Mouse (Mus musculus) stomach, embryonic 16.5 days (tissue): ENCODE data around the gene Tmem132b. TPM values are rescaled to one million over a fixed set of nuclear protein-coding genes. Genes with fewer than 3 reads are reported as not detected.
"Not testable (repeated sequence)": the region's sequence is repeated elsewhere in the genome, so short reads cannot be mapped to it uniquely, and the experiment has no call there.

Experiments
- ATAC-seq: fragments of 200-750 bp; cut with Nextera tagmentation; 2 replicates; pipeline ENCODE4 v1.8.0; 2017; ENCODE audit warnings: moderate number of reproducible peaks, moderate TSS enrichment; ENCODE audit not compliant: insufficient read depth, low FRiP score
- H3K27ac ChIP-seq: fragments of 300-500 bp; sonication (generic); 2 replicates; pipeline ENCODE4 v1.5.1; 2014; ENCODE audit warnings: low read length
- H3K27me3 ChIP-seq: fragments of 300-500 bp; sonication (generic); 2 replicates; pipeline ENCODE4 v1.6.1; 2014; ENCODE audit warnings: low read length, control low read depth, mixed read lengths; ENCODE audit not compliant: control insufficient read depth, insufficient read depth
- H3K36me3 ChIP-seq: fragments of 300-500 bp; sonication (generic); 2 replicates; pipeline ENCODE4 v1.6.1; 2014; ENCODE audit warnings: low read length; ENCODE audit not compliant: control insufficient read depth, insufficient read depth
- H3K4me1 ChIP-seq: fragments of 300-500 bp; sonication (generic); 2 replicates; pipeline ENCODE4 v1.6.1; 2014; ENCODE audit warnings: low read length, control low read depth, mixed read lengths; ENCODE audit not compliant: control insufficient read depth, insufficient read depth
- H3K4me2 ChIP-seq: fragments of 300-500 bp; sonication (generic); 2 replicates; pipeline ENCODE4 v1.6.1; 2014; ENCODE audit warnings: low read depth, low read length, mixed read lengths
- H3K4me3 ChIP-seq: fragments of 300-500 bp; sonication (generic); replicated peaks from 2 replicates; pipeline ENCODE4 v1.5.1; 2014; ENCODE audit warnings: mild to moderate bottlenecking, low read length
- H3K9ac ChIP-seq: fragments of 300-500 bp; sonication (generic); 2 replicates; pipeline ENCODE4 v1.6.1; 2014; ENCODE audit warnings: low read length
- H3K9me3 ChIP-seq: fragments of 300-500 bp; sonication (generic); replicated peaks from 2 replicates; pipeline ENCODE4 v1.6.1; 2016; ENCODE audit warnings: low read length, control low read depth; ENCODE audit not compliant: control insufficient read depth
- WGBS: fragments of 180-500 bp; shearing (Covaris S2); extraction: QIAGEN DNeasy Blood & Tissue Kit; methylation state at CpG from one replicate; pipeline ENCODE4 v1.1.7; 2014; 5-methylcytosine and 5-hydroxymethylcytosine counted together
- polyA plus RNA-seq: library from polyadenylated mRNA; unstranded; fragments of >200 nt; fragmentation: Nextera tagmentation; extraction: Ambion mirVana; gene quantifications from 2 replicates; pipeline ENCODE4 v1.2.1, GENCODE M21; 2015

Gene Tmem132b
- polyA plus RNA-seq: 0.26 and 0.37 TPM in 2 replicates

- Histone ChIP-seq H3K9ac (peak within 1 kb of the TSS; percentile 51; the same call in 1 of the 2 replicates), H3K27me3 (peaks cover 70% of the 10 kb centered on the region)
These were observed at the start of gene Tmem132b for GRCm38 (mm10) chr5:125531634-125532033. TSS of gene Tmem132b (plus strand) at chr5:125531774.

DNA sequence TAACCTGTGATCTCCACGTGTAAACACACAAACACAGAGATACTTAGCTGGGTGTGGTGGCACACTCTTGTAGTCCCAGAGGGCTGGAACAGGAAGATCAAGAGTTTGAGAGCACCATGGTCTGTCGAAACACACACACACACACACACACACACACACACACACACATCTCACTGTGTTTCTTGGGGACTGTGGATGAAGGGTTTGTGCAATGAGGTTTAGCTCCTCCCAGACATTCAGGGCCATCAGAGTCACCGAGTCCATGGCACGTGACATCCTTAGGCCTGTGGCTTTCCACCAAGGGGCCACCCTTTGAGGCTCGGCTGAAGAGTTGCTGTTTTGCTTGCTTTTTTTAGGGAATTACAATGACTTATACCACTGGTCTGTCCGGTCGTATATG, 49.1 kb upstream of the Tmem132b start:
- H3K27ac ChIP-seq: no peak overlapping the region
- peaks cover 18% of the 10 kb centered on the region for H3K4me1 ChIP-seq
- H3K9me3 ChIP-seq: no peaks in the 10 kb centered on the region
- H3K36me3 ChIP-seq: peaks cover 12% of the 10 kb centered on the region
- 86% methylated on average over 7 of the region's 7 CpGs for WGBS
- no peaks in the 10 kb centered on the region for H3K27me3 ChIP-seq
- no peak overlapping the region for H3K4me2 ChIP-seq
- H3K4me3 ChIP-seq: no peak overlapping the region
- H3K9ac ChIP-seq: no peak overlapping the region
- no peak for ATAC-seq

More at GRCm38 (mm10) chr5:125531634-125532033, at the start of gene Tmem132b:
- peak within 1 kb of the TSS; percentile 46 for H3K4me3 ChIP-seq
- peak within 1 kb of the TSS; percentile 56 for H3K4me2 ChIP-seq
- H3K36me3 ChIP-seq: no peaks in the 10 kb centered on the region
- WGBS: 4% methylated on average over 25 of the region's 25 CpGs
- ATAC-seq: no peak
- no peaks in the 10 kb centered on the region; the same call in 1 of the 2 replicates for H3K4me1 ChIP-seq
- H3K9me3 ChIP-seq: 0 out of 2 replicates have a peak, but pooled peaks cover 1% of the 10 kb centered on the region
- H3K27ac ChIP-seq: no peak within 1 kb of the TSS

DNA sequence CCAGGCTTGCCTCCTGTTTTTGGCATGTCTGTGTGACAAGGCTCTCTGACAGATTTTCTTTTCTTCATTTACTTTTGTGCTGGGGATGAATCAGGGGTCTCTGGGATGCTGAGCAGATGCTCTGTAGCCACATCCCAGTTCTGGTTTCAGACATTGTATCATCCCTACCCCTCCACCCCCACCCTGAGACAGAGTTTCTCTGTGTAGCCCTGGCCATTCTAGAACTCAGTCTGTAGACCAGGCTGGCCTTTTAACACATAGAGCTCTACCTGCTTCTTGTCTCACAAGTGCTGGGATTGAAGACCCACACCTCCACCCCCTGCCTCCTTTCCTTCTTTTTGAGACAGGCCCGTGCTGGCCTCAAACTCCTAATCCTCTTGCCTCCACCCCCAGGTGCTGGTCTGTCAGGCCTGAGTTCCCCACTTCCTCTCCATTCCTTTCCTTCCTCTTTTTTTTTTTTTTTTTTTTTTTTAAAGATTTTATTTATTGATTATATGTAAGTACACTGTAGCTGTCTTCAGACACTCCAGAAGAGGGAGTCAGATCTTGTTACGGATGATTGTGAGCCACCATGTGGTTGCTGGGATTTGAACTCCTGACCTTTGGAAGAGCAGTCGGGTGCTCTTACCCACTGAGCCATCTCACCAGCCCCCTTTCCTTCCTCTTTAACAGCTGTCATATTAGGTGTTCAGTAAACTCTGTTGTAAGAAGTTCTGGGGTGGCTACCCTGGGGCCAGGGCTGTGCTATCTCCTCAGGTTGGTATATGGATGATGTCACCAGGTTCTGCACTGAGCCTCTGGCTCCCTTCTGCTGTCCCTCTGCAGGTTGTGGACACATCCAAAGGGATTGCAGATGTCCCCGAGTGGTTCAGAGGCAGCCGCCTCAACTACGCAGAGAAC, 47.6 kb upstream of the Tmem132b start:
- no peak overlapping the region for H3K9ac ChIP-seq
- H3K36me3 ChIP-seq: peaks cover 16% of the 10 kb centered on the region
- no peak overlapping the region for H3K27ac ChIP-seq
- no peak overlapping the region for H3K4me2 ChIP-seq
- 72% methylated on average over 5 of the region's 6 CpGs for WGBS
- no peak overlapping the region for H3K4me3 ChIP-seq
- H3K27me3 ChIP-seq: no peaks in the 10 kb centered on the region
- no peaks in the 10 kb centered on the region for H3K9me3 ChIP-seq
- peaks cover 8% of the 10 kb centered on the region; the same call in 1 of the 2 replicates for H3K4me1 ChIP-seq
- no peak for ATAC-seq

DNA sequence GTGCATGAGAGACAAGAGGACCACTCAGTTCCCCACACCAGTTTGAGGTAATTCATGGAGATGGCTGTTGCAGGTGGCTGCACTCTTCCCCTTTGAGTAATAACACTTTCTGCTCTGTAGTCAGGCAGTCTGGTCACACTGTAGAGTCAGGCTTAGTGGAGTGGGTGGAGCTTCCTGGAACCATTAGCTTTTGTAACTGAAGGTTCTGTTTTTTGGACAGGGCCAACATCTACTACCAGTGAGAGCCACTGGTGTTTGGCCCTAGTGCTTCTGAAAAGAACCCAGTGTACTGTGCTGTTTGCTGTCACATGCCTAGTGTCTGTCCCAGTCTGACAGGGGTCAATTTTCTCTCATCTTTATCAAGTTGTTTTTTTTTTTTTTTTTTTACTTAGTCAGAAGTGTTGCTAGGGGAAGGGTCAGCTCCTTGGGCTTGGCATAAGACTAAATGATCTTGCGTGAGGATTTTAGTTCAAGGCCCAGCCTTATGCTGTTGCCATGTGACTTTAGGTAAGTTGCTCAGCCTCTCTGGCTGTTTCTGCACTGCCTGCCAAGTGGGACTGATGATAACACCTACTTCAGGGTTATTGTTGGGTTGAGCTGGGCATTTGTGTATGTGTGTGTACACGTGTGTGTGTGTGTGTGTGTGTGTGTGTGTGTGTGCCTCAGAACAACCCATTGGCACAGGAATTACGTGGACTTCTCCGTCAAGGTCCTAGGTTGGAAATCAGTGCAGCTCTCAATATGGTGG, 46.4 kb upstream of the Tmem132b start:
- ATAC-seq: no peak
- peaks cover 16% of the 10 kb centered on the region for H3K36me3 ChIP-seq
- H3K9ac ChIP-seq: no peak overlapping the region
- peaks cover 7% of the 10 kb centered on the region; the same call in 1 of the 2 replicates for H3K4me1 ChIP-seq
- no peak overlapping the region for H3K27ac ChIP-seq
- H3K4me3 ChIP-seq: no peak overlapping the region
- H3K27me3 ChIP-seq: no peaks in the 10 kb centered on the region
- H3K9me3 ChIP-seq: no peaks in the 10 kb centered on the region
- H3K4me2 ChIP-seq: no peak overlapping the region
- 92% methylated on average over 4 of the region's 4 CpGs for WGBS

GRCm38 (mm10) chr5:125486088-125486487, 45.5 kb upstream of the Tmem132b start:
- Histone ChIP-seq H3K9ac (no peak overlapping the region), H3K36me3 (peaks cover 16% of the 10 kb centered on the region), H3K27ac (no peak overlapping the region), H3K4me1 (no peaks in the 10 kb centered on the region; the same call in 1 of the 2 replicates), H3K27me3 (no peaks in the 10 kb centered on the region), H3K4me3 (no peak overlapping the region), H3K9me3 (no peaks in the 10 kb centered on the region), H3K4me2 (no peak overlapping the region)
- 85% methylated on average over 1 of the region's 1 CpGs for WGBS
- no peak for ATAC-seq

- WGBS: 77% methylated on average over 11 of the region's 11 CpGs
- ATAC-seq: no peak
These were observed 44.0 kb upstream of the Tmem132b start for GRCm38 (mm10) chr5:125487375-125488115.

GRCm38 (mm10) chr5:125488116-125488455, 43.5 kb upstream of the Tmem132b start:
- no peak for ATAC-seq
- no peaks in the 10 kb centered on the region; the same call in 1 of the 2 replicates for H3K4me1 ChIP-seq
- H3K4me2 ChIP-seq: no peak overlapping the region
- H3K27me3 ChIP-seq: no peaks in the 10 kb centered on the region
- H3K36me3 ChIP-seq: peaks cover 14% of the 10 kb centered on the region
- 40% methylated on average over 4 of the region's 4 CpGs for WGBS
- H3K9me3 ChIP-seq: no peaks in the 10 kb centered on the region
- H3K9ac ChIP-seq: no peak overlapping the region
- no peak overlapping the region for H3K27ac ChIP-seq
- H3K4me3 ChIP-seq: no peak overlapping the region

More at GRCm38 (mm10) chr5:125487375-125488115, 44.0 kb upstream of the Tmem132b start:
- Histone ChIP-seq H3K36me3 (peaks cover 16% of the 10 kb centered on the region), H3K4me2 (no peak overlapping the region), H3K4me3 (no peak overlapping the region), H3K4me1 (no peaks in the 10 kb centered on the region; the same call in 1 of the 2 replicates), H3K27me3 (no peaks in the 10 kb centered on the region), H3K9ac (no peak overlapping the region), H3K9me3 (no peaks in the 10 kb centered on the region), H3K27ac (no peak overlapping the region)

DNA sequence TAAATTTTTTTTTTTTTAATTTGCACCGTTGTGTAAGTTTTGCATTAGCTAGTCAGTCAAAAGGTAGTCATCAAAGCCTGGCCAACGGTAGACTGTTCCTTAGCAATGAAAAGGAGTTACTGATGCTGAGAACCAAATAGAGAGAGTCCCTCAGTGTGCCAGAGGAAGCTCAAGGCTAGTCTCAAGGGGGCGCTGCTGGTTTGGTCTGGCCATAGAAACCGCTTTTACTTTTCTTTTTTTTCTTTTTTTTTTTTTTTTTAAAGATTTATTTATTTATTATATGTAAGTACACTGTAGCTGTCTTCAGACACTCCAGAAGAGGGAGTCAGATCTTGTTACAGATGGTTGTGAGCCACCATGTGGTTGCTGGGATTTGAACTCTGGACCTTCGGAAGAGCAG, 42.6 kb upstream of the Tmem132b start:
- 90% methylated on average over 5 of the region's 5 CpGs for WGBS
- H3K27ac ChIP-seq, ATAC-seq, H3K9me3 ChIP-seq, H3K4me2 ChIP-seq, H3K27me3 ChIP-seq, H3K4me3 ChIP-seq, H3K4me1 ChIP-seq, H3K9ac ChIP-seq, H3K36me3 ChIP-seq: not testable (repeated sequence)
